Mouse (Mus musculus) heart, adult 2 months (tissue): ENCODE data around the gene Pter. TPM values are rescaled to one million over a fixed set of nuclear protein-coding genes. Genes with fewer than 3 reads are reported as not detected.

ENCODE experiments used
- DNase-seq, 2 experiments: peaks; one replicate each; pipeline ENCODE4 v3.0.0; 2021
- H3K27ac ChIP-seq: fragments of 200-600 bp; 2 replicates; pipeline ENCODE4 v1.8.1; 2022
- H3K27me3 ChIP-seq: fragments of 200-500 bp; 2 replicates; pipeline ENCODE4 v1.6.1; 2012; ENCODE audit warnings: mild to moderate bottlenecking, low read length, inconsistent platforms, mixed read lengths; ENCODE audit not compliant: control insufficient read depth, insufficient read depth
- H3K36me3 ChIP-seq: fragments of 200-500 bp; 2 replicates; pipeline ENCODE4 v1.6.1; 2012; ENCODE audit warnings: low read length, inconsistent platforms; ENCODE audit not compliant: control insufficient read depth, insufficient read depth
- H3K4me1 ChIP-seq: fragments of 200-500 bp; 2 replicates; pipeline ENCODE4 v1.6.1; 2011; ENCODE audit warnings: low read length; ENCODE audit not compliant: control insufficient read depth, insufficient read depth
- H3K4me3 ChIP-seq: fragments of 200-600 bp; 2 replicates; pipeline ENCODE4 v1.8.1; 2022
- H3K79me2 ChIP-seq: fragments of 200-500 bp; replicated peaks from 2 replicates; pipeline ENCODE4 v1.6.1; 2012; ENCODE audit warnings: mild to moderate bottlenecking, inconsistent platforms, low read length, moderate library complexity, mixed read lengths; ENCODE audit not compliant: control insufficient read depth, insufficient read depth
- H3K9ac ChIP-seq: fragments of 200-500 bp; 2 replicates; pipeline ENCODE4 v1.6.1; 2012; ENCODE audit warnings: low read depth, mild to moderate bottlenecking, control low read depth, inconsistent platforms, low read length, mixed read lengths
- CTCF ChIP-seq: fragments of 200-600 bp; IDR thresholded peaks from 2 replicates; pipeline ENCODE4 v1.8.1; 2022; ENCODE audit warnings: antibody characterized with exemption, mild to moderate bottlenecking, moderate library complexity
- EP300 ChIP-seq: fragments of 200-500 bp; IDR thresholded peaks from 2 replicates; pipeline ENCODE4 v1.6.1; 2011; ENCODE audit warnings: low read depth, low read length, control low read depth; ENCODE audit not compliant: insufficient read depth
- POLR2A ChIP-seq: fragments of 200-500 bp; IDR thresholded peaks from 2 replicates; pipeline ENCODE4 v1.6.1; 2011; ENCODE audit warnings: mild to moderate bottlenecking, low read depth, low read length, control low read depth; ENCODE audit not compliant: insufficient read depth
- WGBS: fragments of 180-500 bp; shearing (Covaris S2); methylation state at CpG from one replicate; pipeline ENCODE4 v1.1.7; 2018; 5-methylcytosine and 5-hydroxymethylcytosine counted together
- intact Hi-C: fragments of 180-260 bp; cut with DNase I; formaldehyde crosslinking; loops from one replicate; pipeline ENCODE4 v1.15.1; 2025
- polyA plus RNA-seq: library from polyadenylated mRNA; depleted of rRNA; stranded (reverse); fragments of >200 nt; gene quantifications from 2 replicates; pipeline ENCODE4 v1.2.3, GENCODE M21; 2012
- total RNA-seq, 2 experiments: library from RNA; stranded (reverse); gene quantifications; 2 replicates each; pipeline ENCODE4 v1.2.3; 2021

The Pter gene
- total and polyA plus RNA-seq, 3 experiments, result 4.1 to 7.5 (median 7.0) TPM

DNA sequence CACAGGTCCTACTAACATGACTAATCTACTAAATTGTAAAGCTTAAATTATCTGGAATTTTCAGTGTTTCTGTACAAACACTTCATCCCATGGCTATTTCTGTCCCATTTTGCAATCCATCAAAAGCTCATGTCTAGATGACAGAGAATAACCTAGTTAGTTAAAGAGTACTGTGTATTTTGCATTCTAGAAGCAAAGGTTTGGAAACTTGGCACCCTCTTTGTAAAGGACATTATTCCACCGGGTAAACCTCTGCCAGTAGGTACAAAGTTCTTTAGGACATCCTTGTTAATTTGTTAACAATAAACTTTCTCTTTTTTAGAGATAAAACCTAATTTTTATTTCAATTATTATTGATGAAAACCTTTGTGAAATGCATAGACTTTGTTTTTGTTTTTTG is 18.1 kb upstream of the Pter start:
- TF ChIP-seq EP300 (no peak), CTCF (no peak), POLR2A (no peak)
- Histone ChIP-seq H3K79me2 (no peaks in the 10 kb centered on the region), H3K36me3 (no peaks in the 10 kb centered on the region), H3K27ac (no peak overlapping the region), H3K27me3 (no peaks in the 10 kb centered on the region), H3K4me3 (no peak overlapping the region), H3K4me1 (no peaks in the 10 kb centered on the region), H3K9ac (no peak overlapping the region)
- WGBS, result 89% methylated on average over 1 of the region's 1 CpGs
- DNase-seq, result no peak
- intact Hi-C loops, result no loop called here

GRCm38 (mm10) chr2:12925643-12926042 is 1.8 kb downstream of the Pter start:
- Histone ChIP-seq H3K36me3 (no peaks in the 10 kb centered on the region; the same call in 1 of the 2 replicates), H3K27me3 (no peaks in the 10 kb centered on the region), H3K4me1 (no peaks in the 10 kb centered on the region), H3K79me2 (0 out of 2 replicates have a peak, but pooled peaks cover 2% of the 10 kb centered on the region), H3K4me3 (no peak overlapping the region), H3K27ac (no peak overlapping the region), H3K9ac (no peak overlapping the region)
- 83% methylated on average over 1 of the region's 1 CpGs for WGBS
- no peak for TF ChIP-seq POLR2A
- no peak for TF ChIP-seq EP300
- no peak for TF ChIP-seq CTCF
- intact Hi-C loops, result loop anchor here (10.0 kb wide), 1 partner anchor 221 kb away; no protein-coding TSS in a partner anchor
- DNase-seq, result no peak

GRCm38 (mm10) chr2:12930338-12930737 is 6.5 kb downstream of the Pter start:
- no peaks in the 10 kb centered on the region for H3K27me3 ChIP-seq
- H3K4me3 ChIP-seq, result no peak overlapping the region
- DNase-seq, result no peak
- no peaks in the 10 kb centered on the region for H3K36me3 ChIP-seq
- no peaks in the 10 kb centered on the region for H3K4me1 ChIP-seq
- TF ChIP-seq POLR2A (no peak), CTCF (no peak), EP300 (no peak)
- H3K9ac ChIP-seq, result no peak overlapping the region
- no peak overlapping the region for H3K27ac ChIP-seq
- intact Hi-C loops, result no loop called here
- H3K79me2 ChIP-seq, result 0 out of 2 replicates have a peak, but pooled peaks cover 2% of the 10 kb centered on the region
- 65% methylated on average over 2 of the region's 2 CpGs for WGBS

- intact Hi-C loops, result no loop called here
- 89% methylated on average over 2 of the region's 2 CpGs for whole genome bisulfite sequencing
Measured at GRCm38 (mm10) chr2:12933905-12934304, 10.1 kb downstream of the Pter start.

DNA sequence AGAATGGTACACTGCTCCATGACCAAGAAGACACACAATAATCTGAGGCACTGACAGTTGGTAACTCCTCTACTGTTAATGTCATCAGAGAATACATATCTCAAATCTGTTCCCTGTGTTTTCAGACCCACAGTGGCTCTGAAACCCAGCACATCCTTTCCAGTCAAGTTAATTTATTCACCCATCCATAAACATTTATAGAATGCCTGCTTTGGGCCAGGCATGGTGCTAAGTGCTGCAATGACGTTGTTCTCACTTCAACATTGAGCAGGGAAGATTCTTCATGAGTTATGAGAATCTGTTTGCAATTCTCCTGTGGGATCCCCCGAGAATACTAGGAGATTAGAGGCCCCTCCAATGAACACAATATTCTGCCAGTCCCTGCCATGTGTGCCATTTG is 11.4 kb downstream of the Pter start:
- DNase-seq, result no peak
- no peaks in the 10 kb centered on the region for H3K27me3 ChIP-seq
- H3K4me1 ChIP-seq, result no peaks in the 10 kb centered on the region
- 81% methylated on average over 2 of the region's 2 CpGs for WGBS
- no peaks in the 10 kb centered on the region for H3K36me3 ChIP-seq
- no peak for TF ChIP-seq CTCF
- no peak for TF ChIP-seq EP300
- TF ChIP-seq POLR2A, result no peak
- H3K27ac ChIP-seq, result no peak overlapping the region
- no peaks in the 10 kb centered on the region for H3K79me2 ChIP-seq
- H3K9ac ChIP-seq, result no peak overlapping the region
- H3K4me3 ChIP-seq, result no peak overlapping the region
- intact Hi-C loops, result no loop called here

More at GRCm38 (mm10) chr2:12933905-12934304, 10.1 kb downstream of the Pter start:
- Histone ChIP-seq H3K4me3 (no peak overlapping the region), H3K79me2 (no peaks in the 10 kb centered on the region), H3K27ac (no peak overlapping the region), H3K4me1 (no peaks in the 10 kb centered on the region), H3K27me3 (no peaks in the 10 kb centered on the region), H3K36me3 (no peaks in the 10 kb centered on the region), H3K9ac (no peak overlapping the region)
- DNase-seq, result no peak
- no peak for TF ChIP-seq EP300
- no peak for TF ChIP-seq POLR2A
- TF ChIP-seq CTCF, result no peak

GRCm38 (mm10) chr2:12937461-12938217 is 13.8 kb downstream of the Pter start:
- no peak overlapping the region for H3K27ac ChIP-seq
- H3K36me3 ChIP-seq, result no peaks in the 10 kb centered on the region
- intact Hi-C loops, result no loop called here
- no peak for DNase-seq
- H3K9ac ChIP-seq, result no peak overlapping the region
- H3K4me3 ChIP-seq, result no peak overlapping the region
- no peaks in the 10 kb centered on the region for H3K27me3 ChIP-seq
- no peak for TF ChIP-seq EP300
- TF ChIP-seq CTCF, result no peak
- no peak for TF ChIP-seq POLR2A
- no peaks in the 10 kb centered on the region for H3K79me2 ChIP-seq
- no peaks in the 10 kb centered on the region for H3K4me1 ChIP-seq
- 94% methylated on average over 10 of the region's 10 CpGs for WGBS
